Mouse (Mus musculus) T-helper 17 cell (primary cell): ENCODE data around the gene Tbc1d2b.

Experiments
- in situ Hi-C, 2 experiments: fragments of 300-600 bp; cut with MboI, MseI; formaldehyde crosslinking; loops; 1 replicate in 1 of 2; 2 replicates in 1 of 2; pipeline ENCODE4 v1.15.1; 2025; ENCODE audit warnings: high pct_unique_total_duplicates in 2 of 2

Gene Tbc1d2b

DNA sequence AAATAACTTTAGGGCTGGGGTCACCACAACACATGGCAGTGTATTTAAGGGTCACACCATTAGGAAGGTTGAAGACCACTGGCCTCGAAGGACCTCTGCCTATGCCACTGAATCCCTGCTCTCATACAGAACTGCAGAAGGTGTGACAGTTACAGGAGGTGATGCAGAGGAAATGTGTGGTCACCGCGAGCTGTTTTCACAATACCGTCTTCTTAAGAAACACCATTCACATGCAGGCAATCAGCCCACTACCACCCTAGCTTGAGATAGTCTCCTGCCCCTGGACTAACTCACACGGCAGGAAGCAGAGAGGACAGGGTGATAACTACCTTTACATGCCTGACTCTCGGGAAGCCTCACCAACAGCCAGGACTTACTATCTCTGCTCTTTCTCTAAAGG, 25.4 kb downstream of the Tbc1d2b start:
- in situ Hi-C loops, result no loop called here

GRCm38 (mm10) chr9:90244301-90245151, 26.1 kb downstream of the Tbc1d2b start:
- in situ Hi-C loops, result loop anchor here in 1 of 2 experiments (5.0 kb wide), 1 partner anchor 117 kb away; no protein-coding TSS in a partner anchor

GRCm38 (mm10) chr9:90242855-90243254, 27.7 kb downstream of the Tbc1d2b start:
- in situ Hi-C loops, result loop anchor here in 1 of 2 experiments (5.0 kb wide), 1 partner anchor 116 kb away; no protein-coding TSS in a partner anchor

DNA sequence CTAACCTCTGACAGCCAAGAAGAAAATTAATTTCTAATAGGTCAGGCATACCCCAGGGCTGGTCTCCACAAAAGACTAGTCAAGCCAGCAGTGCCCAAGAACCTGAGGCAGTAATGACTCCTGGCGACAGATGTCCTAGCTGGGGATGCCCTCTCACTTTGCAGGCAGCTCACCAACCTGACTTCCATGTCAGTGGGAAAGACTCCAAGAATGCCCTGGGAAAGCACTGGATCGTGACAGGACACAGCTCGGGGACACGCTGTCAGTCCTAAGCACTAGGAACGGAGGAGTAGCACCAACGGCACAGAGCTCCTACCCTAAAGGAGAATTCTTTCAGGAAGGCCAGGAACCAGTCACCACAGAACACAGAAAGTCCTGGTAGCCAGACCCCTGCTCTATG, 28.3 kb downstream of the Tbc1d2b start:
- in situ Hi-C loops, result loop anchor here in 1 of 2 experiments (5.0 kb wide), 1 partner anchor 115 kb away; no protein-coding TSS in a partner anchor

DNA sequence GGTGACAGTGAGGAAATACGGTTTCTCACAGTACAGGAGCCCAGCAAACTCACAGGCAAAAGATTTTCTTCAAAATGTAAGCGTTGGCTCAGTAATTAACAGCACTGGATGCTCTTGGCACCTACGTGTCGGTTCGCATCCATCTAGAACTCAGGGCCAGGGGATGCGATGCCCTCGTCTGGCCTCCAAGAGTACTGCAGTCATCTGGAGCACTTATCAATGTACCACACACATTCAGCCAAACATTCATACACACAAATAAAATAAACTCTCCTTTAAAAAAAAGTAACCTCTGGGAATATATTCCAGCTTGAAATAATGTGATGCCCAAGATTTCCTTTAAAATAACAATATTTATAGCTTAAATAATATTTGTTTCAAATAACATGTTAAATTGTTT, 29.0 kb downstream of the Tbc1d2b start:
- in situ Hi-C loops, result loop anchor here in 1 of 2 experiments (5.0 kb wide), 1 partner anchor 114 kb away; no protein-coding TSS in a partner anchor

GRCm38 (mm10) chr9:90241041-90241440, 29.6 kb downstream of the Tbc1d2b start:
- in situ Hi-C loops, result loop anchor here in 1 of 2 experiments (5.0 kb wide), 1 partner anchor 114 kb away; no protein-coding TSS in a partner anchor

GRCm38 (mm10) chr9:90240560-90240959, 30.0 kb downstream of the Tbc1d2b start:
- in situ Hi-C loops, result loop anchor here in 1 of 2 experiments (5.0 kb wide), 1 partner anchor 113 kb away; no protein-coding TSS in a partner anchor

DNA sequence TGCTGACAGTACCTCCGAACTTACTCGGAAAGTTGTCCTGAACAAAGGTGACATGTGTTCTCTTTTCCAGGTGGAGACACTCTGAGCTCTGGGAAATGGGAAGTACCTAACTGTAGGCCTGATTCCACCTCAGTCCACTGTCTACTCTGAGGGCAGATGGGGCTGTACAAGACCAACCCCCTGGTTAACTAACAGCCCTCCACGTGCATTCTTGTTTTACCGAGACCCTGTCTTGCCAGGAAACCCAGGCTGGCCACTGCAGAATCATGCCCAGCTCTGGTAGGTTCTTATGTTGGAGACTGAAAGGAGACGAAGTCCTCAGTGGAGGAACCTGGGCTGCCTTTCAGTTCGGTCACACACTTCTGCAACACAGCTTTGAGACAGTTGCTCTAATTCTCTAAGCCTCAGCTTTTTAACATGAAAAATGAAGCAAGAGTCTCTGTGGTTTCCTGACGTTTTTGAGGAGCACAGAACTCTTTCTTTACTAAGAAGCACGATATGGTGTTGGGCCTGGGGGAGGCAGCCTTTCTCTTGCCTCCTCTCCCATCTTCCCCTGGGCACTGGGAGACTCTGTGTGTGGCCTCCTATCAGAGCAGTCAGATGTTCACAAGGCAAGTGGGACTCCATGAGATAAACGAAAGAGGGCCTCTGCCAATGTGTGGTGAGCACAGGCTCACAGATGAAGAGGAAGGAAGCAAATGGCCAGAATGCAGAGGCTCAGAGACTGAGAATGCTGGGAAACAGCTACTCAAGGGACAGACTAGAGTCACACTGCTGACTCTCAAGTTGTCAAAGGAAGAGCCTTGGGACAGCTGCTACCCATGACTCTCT, 33.2 kb downstream of the Tbc1d2b start:
- in situ Hi-C loops, result no loop called here

DNA sequence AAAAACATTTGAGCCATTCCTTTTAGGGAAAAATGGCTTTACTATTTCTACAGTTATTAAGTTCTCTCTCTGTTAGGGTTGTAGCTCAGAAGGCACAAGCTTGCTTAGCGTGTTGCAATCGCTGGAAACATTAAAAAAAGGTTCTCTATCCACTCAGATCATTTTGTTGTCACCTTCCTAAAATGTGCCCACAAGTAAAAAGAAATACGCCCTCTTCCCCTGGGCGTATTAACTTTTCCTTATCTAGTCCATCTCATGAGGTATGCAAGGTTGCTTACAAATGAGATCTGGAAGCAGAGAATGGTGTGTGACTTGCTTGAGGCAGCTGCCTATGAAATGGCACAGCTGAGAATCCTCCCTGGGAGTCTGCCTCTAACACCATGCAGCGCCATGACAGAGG, 33.8 kb downstream of the Tbc1d2b start:
- in situ Hi-C loops, result no loop called here

- in situ Hi-C loops, result no loop called here
Observed at GRCm38 (mm10) chr9:90235258-90235882, 35.2 kb downstream of the Tbc1d2b start.

DNA sequence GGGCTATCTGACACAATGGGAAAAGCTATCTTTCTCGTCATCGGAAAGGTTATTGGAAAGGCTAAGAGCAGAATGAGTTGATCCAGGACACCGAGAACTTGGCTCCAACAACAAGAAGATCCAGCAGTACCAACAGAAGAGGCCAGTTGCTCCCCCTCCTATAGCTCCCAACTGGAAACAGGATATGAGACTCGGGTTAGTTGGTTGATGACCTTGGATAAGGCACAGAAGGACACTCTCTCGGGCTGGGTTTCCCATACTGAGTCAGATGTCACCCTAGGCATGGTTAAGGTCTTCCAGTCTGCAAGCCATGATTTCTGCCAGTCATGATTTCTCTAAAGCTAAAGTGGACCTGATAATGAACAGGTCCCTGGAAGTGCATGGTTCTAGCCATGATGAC, 35.8 kb downstream of the Tbc1d2b start:
- in situ Hi-C loops, result no loop called here

DNA sequence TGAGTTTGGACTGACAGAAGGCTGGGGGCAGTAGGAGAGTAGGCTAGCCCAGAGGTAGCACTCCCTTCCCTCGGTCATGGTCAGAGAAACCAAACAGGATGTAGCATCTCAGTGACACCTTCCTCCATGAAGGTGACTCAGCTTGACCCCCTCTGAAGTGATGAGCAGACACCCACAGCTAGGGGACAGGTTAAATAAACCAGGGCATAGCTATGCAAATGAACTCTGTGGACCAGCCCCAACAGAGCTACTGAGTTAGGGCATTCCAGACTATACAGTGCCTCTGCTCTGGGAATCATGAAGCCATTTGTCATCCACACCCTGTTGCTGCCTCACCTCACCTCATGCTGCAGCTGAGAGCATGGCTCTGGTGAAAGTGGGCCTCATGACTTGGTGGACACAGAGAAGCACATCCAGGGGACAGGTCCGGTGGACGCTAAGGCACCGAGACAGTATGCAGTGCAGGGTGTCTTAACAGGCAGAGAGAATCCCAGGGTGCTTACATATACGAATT, 36.6 kb downstream of the Tbc1d2b start:
- in situ Hi-C loops, result no loop called here

DNA sequence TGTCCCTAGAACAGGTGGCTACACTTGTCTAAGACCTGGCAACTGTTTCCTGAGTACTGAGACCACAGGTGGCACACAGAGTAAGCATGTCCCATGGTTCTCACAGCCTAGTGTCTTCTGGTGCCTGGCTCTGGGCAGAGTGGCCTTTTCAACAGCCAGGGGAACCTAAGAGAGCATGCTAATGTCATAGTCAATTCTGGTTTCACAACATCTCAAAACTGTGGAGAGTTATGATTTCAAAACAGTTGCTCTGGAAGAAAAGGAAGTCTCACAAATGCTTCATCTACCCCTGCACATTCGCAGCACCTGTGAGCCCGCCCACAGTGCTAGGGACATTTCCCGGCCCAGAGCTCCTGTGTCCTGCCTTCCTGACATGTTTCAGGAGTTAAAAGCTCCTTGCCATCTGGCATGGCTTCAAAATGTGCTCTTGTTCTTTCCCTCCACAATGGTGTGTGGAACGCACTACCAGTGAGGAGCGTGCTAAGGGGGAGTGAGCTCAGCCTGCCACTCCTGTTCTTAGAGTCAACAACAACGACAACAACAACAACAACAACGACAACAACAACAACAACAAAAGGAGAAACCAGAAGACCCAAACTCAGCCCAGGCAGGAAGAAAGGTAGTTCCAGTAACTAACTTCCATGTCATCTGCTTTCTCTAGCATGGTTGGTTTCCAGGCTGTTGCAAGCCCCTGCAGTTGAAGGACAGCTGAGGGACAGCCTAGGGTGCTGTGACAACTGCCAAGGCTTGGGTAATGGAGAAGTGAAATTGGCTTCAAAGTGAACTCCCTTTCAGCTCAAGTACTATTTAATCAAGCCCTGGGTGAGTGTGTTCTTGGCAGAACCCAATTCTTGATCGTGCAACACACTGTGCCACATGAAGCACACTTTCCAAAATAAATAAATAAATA, 37.6 kb downstream of the Tbc1d2b start:
- in situ Hi-C loops, result no loop called here

DNA sequence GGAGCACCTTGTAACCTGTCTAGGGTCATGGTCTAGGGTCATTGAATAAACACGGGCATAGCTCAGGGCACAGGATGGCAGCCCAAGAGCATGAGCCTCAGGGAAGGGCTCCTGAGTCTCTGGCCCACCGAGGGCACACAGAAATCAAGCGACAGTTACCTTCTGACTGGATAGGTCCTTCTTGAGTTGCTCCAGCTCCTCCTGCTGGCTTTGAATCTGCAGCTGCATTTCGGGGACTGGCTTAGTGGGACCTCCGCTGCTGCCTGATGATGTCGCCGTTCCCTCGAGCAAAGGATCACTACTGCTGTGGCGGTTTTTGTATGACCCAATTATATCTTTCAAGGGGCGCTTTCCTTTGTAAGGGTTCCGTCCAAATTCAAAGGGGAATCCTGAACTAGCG, 43.4 kb downstream of the Tbc1d2b start:
- in situ Hi-C loops, result no loop called here

GRCm38 (mm10) chr9:90226742-90227096, 43.9 kb downstream of the Tbc1d2b start:
- in situ Hi-C loops, result no loop called here

DNA sequence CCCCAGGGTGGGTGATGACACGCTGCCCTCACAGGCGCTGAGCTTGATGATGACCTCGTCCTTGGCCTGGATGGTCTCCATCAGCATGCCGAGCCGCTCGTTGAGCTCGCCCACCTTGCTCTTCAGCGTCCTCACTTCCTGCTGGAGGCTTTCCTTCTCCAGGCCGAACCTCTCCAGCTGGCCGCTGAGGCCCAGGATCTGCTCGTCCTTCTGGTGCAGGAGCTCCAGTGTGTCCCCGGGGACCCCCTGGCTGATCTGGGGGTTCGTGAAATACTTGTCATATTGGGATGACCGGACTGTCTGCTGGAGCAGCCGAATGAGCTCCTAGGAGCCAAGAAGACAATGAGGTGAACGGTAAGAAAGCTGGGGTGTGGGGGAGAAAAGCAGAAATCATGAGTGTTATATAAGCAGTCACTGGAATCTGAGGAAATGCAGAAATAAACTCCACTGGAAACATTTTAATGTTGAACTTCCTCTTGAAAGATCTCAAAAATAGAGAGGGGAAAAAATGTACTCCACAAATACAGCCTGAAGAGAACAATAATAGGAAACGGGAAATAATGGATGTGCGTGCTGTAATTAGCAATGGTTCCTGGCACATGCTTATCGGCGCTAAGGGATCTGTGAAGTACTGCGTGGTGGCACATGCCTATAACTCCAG, 44.4 kb downstream of the Tbc1d2b start:
- in situ Hi-C loops, result no loop called here

- in situ Hi-C loops, result loop anchor here in 1 of 2 experiments (25.0 kb wide), 1 partner anchor 690 kb away; no protein-coding TSS in a partner anchor
Observed at GRCm38 (mm10) chr9:90222275-90222674, 48.3 kb downstream of the Tbc1d2b start.

DNA sequence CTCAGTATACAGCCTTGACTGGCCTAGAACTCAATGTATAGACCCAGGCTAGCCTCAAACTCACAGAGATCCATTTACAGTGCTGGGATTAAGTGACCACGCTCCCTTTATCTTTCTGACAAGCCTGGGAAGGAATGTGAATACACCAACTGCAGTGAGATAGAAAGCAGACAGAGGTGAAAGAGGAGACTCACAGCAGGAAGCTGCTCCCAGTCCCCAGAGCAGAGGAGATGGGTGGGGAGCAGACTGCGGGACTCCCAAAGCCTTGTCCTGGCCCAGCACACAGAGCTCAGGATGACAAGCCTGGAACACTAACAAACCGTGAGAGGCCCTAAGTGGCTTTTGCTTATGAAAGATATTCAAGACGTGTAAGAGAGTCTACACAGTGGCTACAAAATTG, 53.1 kb downstream of the Tbc1d2b start:
- in situ Hi-C loops, result loop anchor here in 1 of 2 experiments (10.0 to 25.0 kb wide), 2 partner anchors 695 to 1703 kb away; no protein-coding TSS in a partner anchor

DNA sequence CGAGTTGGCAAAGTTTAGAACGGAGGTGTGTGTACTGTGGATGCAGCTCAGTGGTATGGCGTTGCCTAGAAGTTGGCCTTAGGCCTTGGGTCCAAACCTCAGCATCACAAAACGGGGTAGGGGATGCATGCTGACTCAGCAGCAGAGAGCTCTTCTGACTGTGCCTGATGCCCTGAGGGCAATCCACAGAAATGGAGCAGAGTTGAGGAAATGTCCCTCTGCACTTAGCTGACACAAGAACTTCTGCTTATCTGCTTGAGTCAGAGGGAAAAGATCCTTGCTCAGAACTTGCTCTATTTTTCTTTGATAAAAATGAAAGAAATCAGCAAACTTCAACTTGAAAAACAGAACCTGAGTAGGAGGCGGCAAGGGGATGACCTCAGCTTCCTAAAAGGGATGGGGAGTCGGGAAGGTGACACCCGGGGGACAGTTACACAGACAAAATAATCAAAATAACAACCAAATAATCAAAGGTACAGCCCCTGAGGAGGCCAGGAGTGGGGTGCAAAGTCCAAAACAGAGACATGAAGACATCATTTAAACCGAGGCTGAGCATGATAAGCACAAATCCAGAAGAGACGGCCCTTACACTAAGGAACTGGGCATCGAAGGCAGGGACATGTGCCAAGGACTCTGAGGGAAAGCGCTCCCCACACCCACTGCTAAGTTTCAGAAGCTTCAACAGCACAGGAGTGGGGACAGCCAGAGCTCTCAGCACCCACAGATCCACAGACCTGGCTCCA, 54.2 kb downstream of the Tbc1d2b start:
- in situ Hi-C loops, result loop anchor here in 1 of 2 experiments (10.0 to 25.0 kb wide), 2 partner anchors 696 to 1702 kb away; no protein-coding TSS in a partner anchor
